Mouse (Mus musculus) heart, embryonic 11.5 days (tissue): ENCODE data around the gene Trim2. TPM values are rescaled to one million over a fixed set of nuclear protein-coding genes. Genes with fewer than 3 reads are reported as not detected.
A peak's percentile ranks its signal among the peaks of the same experiment; 100 is the strongest.

Experiments used
- ATAC-seq: fragments of 200-750 bp; cut with Nextera tagmentation; replicated peaks from 2 replicates; pipeline ENCODE4 v1.8.0; 2017; ENCODE audit warnings: moderate library complexity; ENCODE audit not compliant: insufficient number of reproducible peaks, low FRiP score, low TSS enrichment
- H3K27ac ChIP-seq: fragments of 300-500 bp; sonication (generic); 2 replicates; pipeline ENCODE4 v1.5.1; 2014; ENCODE audit warnings: mild to moderate bottlenecking, low read depth, low read length
- H3K27me3 ChIP-seq: fragments of 300-500 bp; sonication (generic); 2 replicates; pipeline ENCODE4 v1.6.1; 2014; ENCODE audit warnings: mild to moderate bottlenecking, low read length, mixed read lengths; ENCODE audit not compliant: control insufficient read depth, insufficient read depth
- H3K36me3 ChIP-seq: fragments of 300-500 bp; sonication (generic); 2 replicates; pipeline ENCODE4 v1.6.1; 2014; ENCODE audit warnings: mild to moderate bottlenecking, low read length, moderate library complexity, mixed read lengths; ENCODE audit not compliant: control insufficient read depth, insufficient read depth
- H3K4me1 ChIP-seq: fragments of 300-500 bp; sonication (generic); 2 replicates; pipeline ENCODE4 v1.6.1; 2014; ENCODE audit warnings: low read length; ENCODE audit not compliant: control insufficient read depth, insufficient read depth
- H3K4me2 ChIP-seq: fragments of 300-500 bp; sonication (generic); 2 replicates; pipeline ENCODE4 v1.6.1; 2014; ENCODE audit warnings: mild to moderate bottlenecking, moderate library complexity
- H3K4me3 ChIP-seq: fragments of 300-500 bp; sonication (generic); 2 replicates; pipeline ENCODE4 v1.5.1; 2014; ENCODE audit warnings: low read depth, low read length
- H3K9ac ChIP-seq: fragments of 300-500 bp; sonication (generic); 2 replicates; pipeline ENCODE4 v1.6.1; 2014; ENCODE audit warnings: mild to moderate bottlenecking, low read depth, low read length, moderate library complexity
- H3K9me3 ChIP-seq: fragments of 300-500 bp; sonication (generic); replicated peaks from 2 replicates; pipeline ENCODE4 v1.6.1; 2016; ENCODE audit warnings: low read length; ENCODE audit not compliant: control insufficient read depth
- WGBS: fragments of 180-500 bp; shearing (Covaris S2); extraction: QIAGEN DNeasy Blood & Tissue Kit; methylation state at CpG from one replicate; pipeline ENCODE4 v1.1.7; 2014; ENCODE audit not compliant: insufficient replicate concordance; 5-methylcytosine and 5-hydroxymethylcytosine counted together
- polyA plus RNA-seq: library from polyadenylated mRNA; unstranded; fragments of >200 nt; fragmentation: Nextera tagmentation; extraction: Ambion mirVana; gene quantifications from 2 replicates; pipeline ENCODE4 v1.2.1, GENCODE M21; 2014

Trim2 gene
- polyA plus RNA-seq, 1 experiment from 2014 or later, result 8.9 TPM

DNA sequence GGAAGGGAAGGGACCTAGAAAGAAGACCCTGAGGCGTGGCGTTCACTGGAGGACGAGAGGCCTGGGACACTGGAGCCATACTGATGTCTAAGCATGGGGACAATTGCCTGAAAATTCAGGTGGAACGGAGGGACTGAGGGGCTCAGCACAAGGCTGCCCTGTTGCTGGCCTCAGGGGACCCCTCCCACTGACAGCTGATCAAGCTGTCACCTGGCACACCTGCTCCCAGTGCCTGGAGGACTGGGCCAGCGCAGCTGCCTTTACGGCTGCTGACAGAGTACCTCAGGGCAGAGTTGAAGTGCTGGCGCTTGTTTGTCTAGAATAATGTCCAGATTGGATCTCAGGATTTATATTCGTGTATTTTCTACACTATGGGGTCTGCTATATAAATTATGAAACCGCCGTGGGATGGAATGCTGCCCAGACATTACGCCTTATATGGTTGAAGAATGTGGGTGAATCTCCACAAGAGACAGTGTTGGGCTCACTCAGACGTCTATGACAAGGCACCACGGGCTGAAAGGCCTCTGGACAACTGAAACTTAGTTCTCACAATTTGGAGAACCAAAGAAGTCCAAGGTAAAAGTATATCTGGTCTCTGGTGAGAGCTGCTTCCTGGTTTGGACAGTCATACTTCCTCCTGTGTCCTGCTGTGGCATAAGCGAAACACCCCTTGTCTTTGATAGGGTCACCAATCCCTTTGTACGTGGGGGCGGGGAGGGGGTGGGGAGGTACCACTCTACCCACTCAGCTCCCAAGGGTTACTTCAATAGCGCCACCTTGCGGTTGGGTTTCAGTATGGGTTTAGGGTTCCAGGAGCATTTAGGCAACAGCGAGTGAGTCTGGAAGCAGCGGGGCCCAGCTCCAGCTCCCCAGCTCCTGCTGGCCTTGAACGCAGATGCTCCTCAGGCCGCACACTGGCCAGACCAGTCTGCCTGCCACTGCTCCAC lies 27.0 kb upstream of the Trim2 start:
- Histone ChIP-seq H3K9me3 (no peaks in the 10 kb centered on the region), H3K4me2 (no peak overlapping the region), H3K4me1 (no peaks in the 10 kb centered on the region), H3K27me3 (peaks cover 16% of the 10 kb centered on the region), H3K9ac (no peak overlapping the region), H3K36me3 (no peaks in the 10 kb centered on the region), H3K27ac (no peak overlapping the region), H3K4me3 (no peak overlapping the region)
- no peak for ATAC-seq
- 43% methylated on average over 22 of the region's 22 CpGs for WGBS

DNA sequence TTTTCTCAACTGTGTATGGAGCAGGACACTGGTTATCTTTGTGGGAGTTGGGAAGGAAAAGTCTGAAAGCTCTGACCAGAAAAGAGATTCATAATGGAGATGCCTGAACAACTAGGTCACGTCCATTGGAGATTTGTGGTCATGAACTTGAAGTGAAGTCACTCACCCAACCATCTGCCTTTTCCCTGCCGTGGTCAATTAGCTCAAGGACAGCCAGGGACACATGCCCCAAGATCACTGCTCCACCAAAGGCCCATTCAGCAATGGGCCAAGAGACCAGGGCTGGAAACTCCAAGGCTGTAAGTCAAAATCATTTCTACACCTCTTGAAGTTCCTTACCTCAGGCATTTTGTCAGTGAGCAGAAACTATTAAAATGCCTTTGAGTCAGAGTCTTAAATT lies 23.5 kb upstream of the Trim2 start:
- Histone ChIP-seq H3K9ac (no peak overlapping the region), H3K9me3 (no peaks in the 10 kb centered on the region), H3K4me2 (no peak overlapping the region), H3K36me3 (no peaks in the 10 kb centered on the region), H3K4me1 (no peaks in the 10 kb centered on the region), H3K27ac (no peak overlapping the region), H3K27me3 (peaks cover 14% of the 10 kb centered on the region), H3K4me3 (no peak overlapping the region)
- ATAC-seq, result no peak
- WGBS, result 73% methylated on average over 2 of the region's 2 CpGs

DNA sequence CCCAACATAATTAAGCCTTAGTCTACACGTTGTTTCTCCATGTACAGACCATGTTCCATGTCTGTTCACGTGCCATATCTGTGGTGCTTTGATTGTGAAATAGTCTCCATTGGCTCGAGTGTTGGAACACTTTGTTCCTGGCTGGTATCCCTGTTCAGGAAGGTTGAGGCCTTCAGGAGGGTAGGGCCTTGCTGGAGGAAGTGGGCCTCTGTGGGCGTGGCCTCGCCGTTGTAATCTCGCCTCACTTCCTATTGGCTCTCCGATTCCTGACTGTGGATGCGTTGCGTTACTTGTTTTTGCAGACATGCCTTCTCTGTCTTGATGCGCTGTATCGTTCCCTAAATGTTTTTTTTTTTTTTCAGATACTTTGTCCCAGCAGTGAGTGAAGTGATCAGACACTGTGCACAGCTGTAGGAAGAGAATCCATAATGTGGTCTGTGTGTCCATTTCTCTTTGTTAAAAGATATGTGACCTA lies 18.3 kb upstream of the Trim2 start:
- H3K27ac ChIP-seq, result no peak overlapping the region
- 74% methylated on average over 12 of the region's 12 CpGs for WGBS
- ATAC-seq, result no peak
- H3K4me3 ChIP-seq, result no peak overlapping the region
- H3K9ac ChIP-seq, result no peak overlapping the region
- H3K4me1 ChIP-seq, result peaks cover 9% of the 10 kb centered on the region; the same call in 1 of the 2 replicates
- no peaks in the 10 kb centered on the region for H3K36me3 ChIP-seq
- no peaks in the 10 kb centered on the region for H3K9me3 ChIP-seq
- H3K4me2 ChIP-seq, result no peak overlapping the region
- no peaks in the 10 kb centered on the region for H3K27me3 ChIP-seq

DNA sequence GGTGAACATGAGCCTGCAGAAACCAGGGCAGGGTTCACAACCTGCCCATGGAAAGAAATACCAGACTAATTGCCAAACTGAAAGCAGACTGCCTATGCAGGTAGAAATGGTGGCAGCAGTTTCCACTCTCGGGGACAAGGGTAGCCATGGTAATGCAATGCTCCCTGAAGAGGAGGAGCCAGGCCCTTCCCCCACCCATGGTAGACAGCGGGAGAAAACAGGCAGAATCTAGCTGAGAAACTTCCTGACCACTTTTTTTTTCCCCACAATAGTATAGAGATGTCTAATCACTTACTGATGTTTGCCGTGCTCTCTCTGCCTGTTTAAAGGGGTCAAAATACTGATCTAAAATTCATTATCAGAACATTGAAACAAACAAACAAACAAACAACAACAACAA lies 17.8 kb upstream of the Trim2 start:
- Histone ChIP-seq H3K9me3 (no peaks in the 10 kb centered on the region), H3K36me3 (no peaks in the 10 kb centered on the region), H3K27me3 (no peaks in the 10 kb centered on the region), H3K9ac (no peak overlapping the region), H3K4me3 (no peak overlapping the region), H3K27ac (no peak overlapping the region), H3K4me1 (peaks cover 9% of the 10 kb centered on the region; the same call in 1 of the 2 replicates), H3K4me2 (peak overlapping the region; percentile 10; the same call in 1 of the 2 replicates)
- WGBS, result 32% methylated on average over 3 of the region's 3 CpGs
- ATAC-seq, result no peak

DNA sequence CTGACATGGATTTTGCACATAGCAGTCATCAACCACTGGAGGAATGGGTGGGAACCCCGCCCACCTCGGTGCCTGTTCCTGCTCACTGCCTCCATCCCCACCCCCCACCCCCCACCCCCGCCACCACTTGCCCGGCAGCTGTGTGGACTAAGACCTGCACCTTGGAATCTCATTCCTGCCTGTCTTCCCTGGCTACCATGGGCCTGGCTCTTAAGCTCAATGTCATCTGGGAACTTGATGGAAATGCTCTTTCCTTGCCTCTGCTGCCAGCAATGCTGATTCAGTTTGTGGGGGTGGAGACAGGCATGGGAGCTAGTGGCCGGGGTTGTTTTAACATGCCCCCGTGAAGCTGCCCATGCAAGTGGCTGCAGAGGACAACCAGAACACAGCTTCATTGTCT lies 17.3 kb upstream of the Trim2 start:
- Histone ChIP-seq H3K27ac (no peak overlapping the region), H3K4me3 (no peak overlapping the region), H3K4me2 (peak overlapping the region; percentile 10; the same call in 1 of the 2 replicates), H3K9me3 (no peaks in the 10 kb centered on the region), H3K4me1 (peaks cover 9% of the 10 kb centered on the region; the same call in 1 of the 2 replicates), H3K27me3 (no peaks in the 10 kb centered on the region), H3K9ac (no peak overlapping the region), H3K36me3 (no peaks in the 10 kb centered on the region)
- 35% methylated on average over 6 of the region's 6 CpGs for WGBS
- ATAC-seq, result no peak

GRCm38 (mm10) chr3:84319504-84319903 lies 12.8 kb upstream of the Trim2 start:
- Histone ChIP-seq H3K9ac (no peak overlapping the region), H3K4me2 (no peak overlapping the region), H3K27ac (no peak overlapping the region), H3K27me3 (no peaks in the 10 kb centered on the region), H3K36me3 (no peaks in the 10 kb centered on the region), H3K4me3 (no peak overlapping the region), H3K4me1 (peaks cover 11% of the 10 kb centered on the region; the same call in 1 of the 2 replicates), H3K9me3 (no peaks in the 10 kb centered on the region)
- 64% methylated on average over 3 of the region's 3 CpGs for WGBS
- no peak for ATAC-seq

GRCm38 (mm10) chr3:84318865-84319264 lies 12.2 kb upstream of the Trim2 start:
- H3K9me3 ChIP-seq, result no peaks in the 10 kb centered on the region
- no peaks in the 10 kb centered on the region for H3K27me3 ChIP-seq
- H3K4me3 ChIP-seq, result no peak overlapping the region
- H3K4me2 ChIP-seq, result no peak overlapping the region
- peaks cover 5% of the 10 kb centered on the region; the same call in 1 of the 2 replicates for H3K4me1 ChIP-seq
- no peaks in the 10 kb centered on the region for H3K36me3 ChIP-seq
- ATAC-seq, result no peak
- no peak overlapping the region for H3K27ac ChIP-seq
- 90% methylated on average over 4 of the region's 4 CpGs for WGBS
- H3K9ac ChIP-seq, result no peak overlapping the region

DNA sequence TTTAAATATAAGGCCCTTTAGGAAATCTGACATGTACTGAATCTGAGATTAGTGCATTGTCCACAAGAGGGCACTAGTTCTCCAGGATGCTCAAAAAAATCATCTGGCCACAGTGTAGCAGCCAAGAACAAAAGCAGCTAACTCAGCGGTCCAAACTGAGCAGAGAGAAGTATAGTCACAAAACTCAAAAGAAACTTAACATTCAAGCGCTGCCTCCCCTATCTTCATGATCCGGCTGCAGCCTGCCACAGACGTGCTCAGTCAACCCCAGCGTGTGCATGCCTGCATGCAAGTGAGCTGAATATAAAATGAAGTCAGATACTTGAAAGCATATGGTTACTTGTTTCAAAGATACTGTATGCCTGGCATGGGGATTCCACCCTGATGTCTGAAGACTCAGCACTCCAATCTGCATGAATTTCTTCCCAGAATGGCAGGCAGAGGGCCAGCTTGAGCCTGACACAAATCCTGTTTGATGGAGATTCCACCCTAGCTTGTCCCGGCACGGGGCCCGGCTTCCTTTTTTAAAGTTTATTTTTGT lies 8.0 kb upstream of the Trim2 start:
- Histone ChIP-seq H3K9ac (no peak overlapping the region), H3K27me3 (no peaks in the 10 kb centered on the region), H3K4me3 (no peak overlapping the region), H3K4me1 (0 out of 2 replicates have a peak, but pooled peaks cover 5% of the 10 kb centered on the region), H3K4me2 (peak overlapping the region; percentile 50), H3K9me3 (no peaks in the 10 kb centered on the region), H3K27ac (no peak overlapping the region), H3K36me3 (no peaks in the 10 kb centered on the region)
- 33% methylated on average over 8 of the region's 8 CpGs for whole genome bisulfite sequencing
- no peak for ATAC-seq
